Mouse (Mus musculus) embryo, embryonic 11.5 days (tissue): ENCODE data around the gene Dld.

Experiments
- DNase-seq: peaks from one replicate; pipeline ENCODE4 v3.0.0-alpha.2; 2012; ENCODE audit warnings: low read depth, low spot score

Dld gene

DNA sequence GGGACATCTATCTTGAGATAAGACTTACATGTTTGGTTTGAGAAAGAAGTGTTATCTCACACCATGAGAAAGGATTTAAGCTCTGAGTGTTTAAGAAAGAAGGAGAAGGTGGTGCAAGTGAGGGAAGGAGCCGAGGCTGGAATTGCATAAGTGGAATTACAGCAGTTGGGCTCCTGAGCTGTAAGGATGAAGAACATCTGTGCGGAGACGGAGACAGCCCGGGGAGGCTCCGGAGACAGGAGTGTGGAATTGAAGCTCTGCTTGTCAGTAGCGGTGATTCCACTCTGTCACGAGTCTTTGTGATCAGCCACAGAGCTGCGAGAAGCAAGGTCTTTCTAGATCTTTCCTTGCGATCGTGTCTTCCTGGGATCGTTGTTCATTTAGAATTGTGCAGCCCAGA lies 56.3 kb downstream of the Dld start:
- DNase-seq: no peak

DNA sequence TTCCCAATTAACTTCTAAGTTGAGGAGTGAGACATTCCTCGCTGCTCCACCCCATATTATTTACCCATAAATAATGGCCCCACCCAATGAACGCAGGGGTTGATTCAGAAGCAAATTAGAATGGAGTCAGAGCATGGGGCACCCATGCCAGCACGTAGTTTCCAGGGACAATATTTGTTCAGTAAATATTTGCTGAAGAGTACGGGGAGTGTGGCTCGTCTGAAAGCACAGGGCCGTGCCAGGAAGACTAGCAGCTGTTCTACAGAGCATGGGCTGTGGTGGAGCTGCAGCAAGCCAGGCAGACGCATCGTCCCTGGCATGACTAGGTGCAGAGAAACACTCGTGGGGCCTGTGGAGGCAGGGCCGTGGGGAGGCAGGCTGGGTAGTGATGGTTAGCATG lies 56.7 kb downstream of the Dld start:
- no peak for DNase-seq

DNA sequence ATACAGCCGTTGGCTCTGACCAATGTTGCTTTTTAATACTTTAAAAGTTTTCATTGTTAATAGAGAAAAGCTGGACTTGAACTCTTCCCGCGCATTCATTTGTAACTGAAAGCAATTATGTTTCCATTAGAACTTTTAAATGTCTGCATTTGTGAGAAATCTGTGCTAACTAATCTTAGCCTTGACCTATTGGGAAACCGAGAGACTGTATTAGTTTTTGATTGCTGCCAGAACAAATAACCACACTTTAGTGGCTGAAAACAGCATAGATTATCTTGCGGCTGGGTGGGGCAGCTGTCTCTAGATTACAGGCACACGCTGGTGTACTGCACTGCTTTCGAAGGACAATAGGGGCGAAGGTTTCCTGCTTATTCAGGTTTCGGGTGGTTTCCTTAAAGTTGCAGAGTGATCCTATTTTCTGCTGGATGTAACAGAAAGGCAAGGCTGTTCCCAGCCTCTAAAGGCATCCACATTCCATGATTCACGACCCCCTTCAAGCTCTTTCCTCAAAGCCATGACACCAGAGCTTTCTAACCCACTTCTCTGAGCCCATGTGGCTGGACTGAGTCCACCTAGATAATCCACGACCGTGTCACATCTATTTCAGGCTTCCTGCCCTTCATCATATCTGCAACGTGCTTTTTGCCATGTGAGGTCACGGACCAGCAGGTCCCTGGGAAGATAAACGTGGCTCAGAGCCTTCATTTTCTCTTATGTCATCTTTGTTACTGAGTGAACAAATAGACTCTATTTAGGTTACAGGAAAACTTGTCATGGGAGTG lies 57.7 kb downstream of the Dld start:
- DNase-seq: no peak

DNA sequence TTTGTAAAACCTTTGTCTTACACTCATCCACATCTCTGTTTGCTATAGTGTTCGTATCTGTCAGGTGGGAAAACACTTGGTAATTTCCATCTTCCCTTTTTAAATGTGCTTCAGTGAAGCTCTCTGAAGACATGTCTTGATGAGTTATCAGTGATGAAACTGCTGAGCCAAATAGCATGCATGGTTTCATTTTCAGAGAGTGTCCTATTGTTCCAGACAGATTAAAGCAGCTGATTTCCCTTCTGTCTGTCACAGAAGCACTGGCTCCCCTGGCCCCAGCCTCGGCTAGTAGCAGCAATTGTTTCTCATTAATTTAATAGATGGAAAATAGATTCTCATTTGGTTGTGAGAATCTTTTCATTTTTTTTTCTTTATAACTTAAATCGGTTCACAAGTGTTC lies 60.3 kb downstream of the Dld start:
- no peak for DNase-seq

DNA sequence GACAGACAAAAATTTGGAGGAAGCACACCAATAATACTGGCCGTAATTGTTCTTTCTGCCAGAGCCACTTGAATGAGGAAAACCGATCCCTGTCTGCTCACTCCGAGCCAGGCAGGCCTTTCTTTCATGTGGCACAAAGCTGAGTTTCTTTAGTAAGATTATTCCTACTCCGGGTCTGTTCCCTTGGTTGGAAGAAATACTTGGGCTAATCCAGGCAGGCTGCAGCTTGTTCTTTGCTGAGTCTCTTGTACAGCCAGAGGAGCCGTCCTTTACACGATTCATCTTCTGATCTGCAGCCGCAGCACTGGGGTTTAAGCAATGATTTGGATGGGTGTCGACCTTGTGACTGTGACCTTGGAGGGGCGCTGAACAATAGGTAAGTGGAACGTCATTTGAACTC lies 62.2 kb downstream of the Dld start:
- DNase-seq: no peak

DNA sequence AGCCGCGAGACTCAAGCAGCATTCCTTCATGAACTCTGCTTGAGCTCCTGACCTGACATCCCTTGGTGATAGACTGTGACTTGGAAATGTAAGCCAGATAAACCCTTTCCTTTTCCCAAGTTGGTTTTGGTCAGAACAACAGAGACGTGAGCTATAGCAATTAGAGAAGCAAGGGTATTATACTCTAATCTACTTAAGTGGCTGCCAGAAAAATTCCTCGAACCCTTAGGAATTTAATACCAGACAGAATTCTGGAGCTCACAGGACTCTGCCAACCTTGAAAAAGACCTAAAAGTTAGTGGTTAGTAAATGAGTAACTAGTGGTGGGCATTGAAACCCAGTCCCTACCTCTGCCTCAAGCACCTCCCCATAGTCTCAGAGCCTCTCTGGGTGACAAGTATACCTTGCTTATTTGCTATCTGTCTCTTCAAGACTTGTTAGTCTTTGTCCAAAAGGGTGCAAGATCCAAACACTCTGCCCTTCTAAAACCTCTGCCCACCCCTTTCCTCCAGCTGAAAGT lies 67.6 kb downstream of the Dld start:
- no peak for DNase-seq

DNA sequence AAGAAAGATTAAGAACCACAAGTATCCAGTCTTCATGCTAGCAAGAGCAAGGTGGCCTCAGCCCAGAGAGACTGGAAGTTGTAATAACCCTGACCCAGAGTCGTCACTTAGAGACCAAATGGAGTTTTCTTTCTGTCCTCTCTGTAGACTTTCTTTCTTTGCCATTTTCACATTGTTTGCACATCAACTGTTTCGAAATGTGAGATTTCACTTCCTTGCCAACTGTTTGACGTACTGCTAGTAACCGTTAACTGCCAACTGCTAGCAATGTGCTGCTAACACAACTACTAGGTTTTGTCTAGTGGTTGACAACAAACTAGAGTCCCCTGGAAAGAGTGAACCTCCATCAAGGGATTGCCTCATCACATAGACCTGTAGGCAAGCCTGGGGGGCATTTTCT lies 68.1 kb downstream of the Dld start:
- no peak for DNase-seq

DNA sequence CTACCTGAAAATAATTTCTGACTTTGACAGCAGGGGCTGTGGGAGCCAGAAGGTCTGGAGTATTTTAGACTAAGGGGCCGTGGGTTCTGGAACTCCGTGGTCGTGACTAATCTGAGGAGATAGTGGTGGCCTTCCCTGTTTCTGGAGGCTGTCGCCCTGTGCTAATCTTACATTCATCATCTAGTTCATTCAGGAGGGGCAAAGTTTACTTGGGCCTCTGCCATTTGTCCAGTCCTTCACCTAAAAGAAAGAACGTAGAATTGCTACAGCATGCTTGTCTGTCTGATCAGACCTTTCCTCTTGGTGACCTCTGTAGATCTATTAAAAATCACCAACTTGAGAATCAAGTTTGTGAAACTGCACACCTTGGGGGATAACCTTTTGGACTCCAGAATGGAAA lies 69.0 kb downstream of the Dld start:
- DNase-seq: no peak
